In the genomic region with DNA sequence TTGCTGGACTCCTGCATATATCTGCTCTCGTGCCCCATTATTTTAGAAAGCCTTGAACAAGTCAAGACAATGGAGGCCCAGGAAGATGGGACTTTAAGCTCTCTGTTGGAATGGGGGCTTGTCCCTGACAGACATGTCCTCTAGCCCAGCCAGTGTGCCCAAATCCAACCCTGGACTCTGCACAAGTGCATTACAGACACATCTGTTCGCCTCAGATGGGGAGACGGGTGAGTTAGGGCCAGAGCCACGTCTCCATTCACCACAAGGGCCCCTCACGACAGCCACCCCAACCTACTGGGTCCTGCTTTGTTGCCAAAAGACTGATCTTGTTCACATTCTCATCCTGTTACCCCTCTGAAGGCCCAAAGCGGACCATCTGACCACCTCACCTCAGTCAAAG, we compare ENCODE assay signal across 19 mouse cellular contexts. TPM values are rescaled to one million over a fixed set of nuclear protein-coding genes. Genes with fewer than 3 reads are reported as not detected.
A peak's percentile ranks its signal among the peaks of the same experiment; 100 is the strongest.
DNase-seq lines count a peak whose midpoint lies in the region; ATAC-seq lines count a peak whose summit lies in the region.
"Had no signal": no experiment of that assay in that cellular context is flagged by ENCODE, and none has a peak within 500 bp of the region (broad histone marks: within the 10 kb centered on the region; RNA-seq: fewer than 3 reads in every experiment).

No protein-coding gene starts in this region.

- 82% methylated on average over 6 of the region's 6 CpGs for WGBS in heart, embryonic 13.5 days
- 79% methylated on average over 6 of the region's 6 CpGs for WGBS in hindbrain, embryonic 16.5 days

- H3K9me3 ChIP-seq in heart, embryonic 13.5 days: no peaks in the 10 kb centered on the region
- H3K9me3 ChIP-seq in hindbrain, embryonic 16.5 days (ENCODE audit: control insufficient read depth, low read length): no peaks in the 10 kb centered on the region
- H3K9me3 ChIP-seq: embryonic facial prominence, embryonic 13.5 days; forebrain, embryonic 12.5 days; hindbrain, embryonic 13.5 days; kidney, embryonic 15.5 days had no signal

- peak overlapping the region; percentile 68; the same call in 1 of the 2 replicates for H3K9ac ChIP-seq in heart, embryonic 13.5 days
- H3K9ac ChIP-seq in hindbrain, embryonic 16.5 days (ENCODE audit: low read depth, low read length): no peak overlapping the region
- H3K9ac ChIP-seq: embryonic facial prominence, embryonic 13.5 days; forebrain, embryonic 12.5 days; hindbrain, embryonic 13.5 days; kidney, embryonic 15.5 days had no signal

- H3K36me3 ChIP-seq in heart, embryonic 13.5 days: peaks cover 100% of the 10 kb centered on the region
- H3K36me3 ChIP-seq in hindbrain, embryonic 16.5 days (ENCODE audit: control insufficient read depth, insufficient read depth, low read length): no peaks in the 10 kb centered on the region

- peaks cover 25% of the 10 kb centered on the region for H3K4me1 ChIP-seq in heart, embryonic 13.5 days
- no peaks in the 10 kb centered on the region for H3K4me1 ChIP-seq in hindbrain, embryonic 16.5 days (ENCODE audit: control insufficient read depth, insufficient read depth, low read depth, low read length)
- H3K4me1 ChIP-seq: embryonic facial prominence, embryonic 13.5 days; forebrain, embryonic 12.5 days; hindbrain, embryonic 13.5 days; kidney, embryonic 15.5 days had no signal

- H3K4me3 ChIP-seq in heart, embryonic 13.5 days: no peak overlapping the region
- H3K4me3 ChIP-seq in hindbrain, embryonic 16.5 days (ENCODE audit: low read length): no peak overlapping the region
- H3K4me3 ChIP-seq: embryonic facial prominence, embryonic 13.5 days; forebrain, embryonic 12.5 days; hindbrain, embryonic 13.5 days; kidney, embryonic 15.5 days had no signal

- ATAC-seq in heart, embryonic 13.5 days (ENCODE audit: extremely low read depth, insufficient number of reproducible peaks, low FRiP score, low TSS enrichment): no peak
- no peak for ATAC-seq in hindbrain, embryonic 16.5 days
- ATAC-seq: forebrain, embryonic 16.5 days; intestine, embryonic 16.5 days had no signal

- no peaks in the 10 kb centered on the region for H3K27me3 ChIP-seq in heart, embryonic 13.5 days (replicated peaks)
- H3K27me3 ChIP-seq in hindbrain, embryonic 16.5 days (replicated peaks; ENCODE audit: control insufficient read depth, insufficient read depth, low read length): no peaks in the 10 kb centered on the region
- H3K27me3 ChIP-seq: embryonic facial prominence, embryonic 13.5 days; forebrain, embryonic 12.5 days; hindbrain, embryonic 13.5 days; kidney, embryonic 15.5 days had no signal

- peak; percentile 16 for DNase-seq in cerebellum, adult 9-10 months
- no peak for DNase-seq in cerebellum, postnatal 10 days
- peak; percentile 91 for DNase-seq in heart, adult 11 months
- DNase-seq in heart, adult 9 months (ENCODE audit: low spot score in 2 of 2): no peak
- no peak for DNase-seq in heart, adult 18-20 months
- DNase-seq in heart, postnatal 4 days: peak; percentile 4
- DNase-seq: adrenal gland, postnatal 10 days; cerebellum, postnatal 36 days; kidney, adult 2 months; kidney, postnatal 14 days had no signal

- H3K27ac ChIP-seq in heart, embryonic 13.5 days (replicated peaks): peak overlapping the region; percentile 70
- H3K27ac ChIP-seq in hindbrain, embryonic 16.5 days (ENCODE audit: low read depth, low read length): no peak overlapping the region
- H3K27ac ChIP-seq: embryonic facial prominence, embryonic 13.5 days; forebrain, embryonic 12.5 days; hindbrain, embryonic 13.5 days; kidney, embryonic 15.5 days had no signal

- no peak overlapping the region for H3K4me2 ChIP-seq in heart, embryonic 13.5 days
- H3K4me2 ChIP-seq in hindbrain, embryonic 16.5 days (ENCODE audit: low read length): no peak overlapping the region
- H3K4me2 ChIP-seq: embryonic facial prominence, embryonic 13.5 days; forebrain, embryonic 12.5 days; hindbrain, embryonic 13.5 days; kidney, embryonic 15.5 days had no signal

RNA-seq across cellular contexts. Expression of a gene that starts 12.2 kb away (rescaled TPM):
- polyA plus RNA-seq in heart, embryonic 13.5 days (2015; fragmentation: Nextera tagmentation; extraction: Ambion mirVana): 77.1 and 79.5 TPM in 2 replicates
- 100 to 1,000 TPM; 139 to 154 TPM for total RNA-seq in heart, adult 18-20 months (2021)
- 100 to 1,000 TPM; 188 to 190 TPM for total RNA-seq in heart, postnatal 4 days (2021)
- 15.2 and 21.8 TPM in 2 replicates for polyA plus RNA-seq in hindbrain, embryonic 16.5 days (2015; fragmentation: Nextera tagmentation; extraction: Ambion mirVana)

RNA-seq across cellular contexts. Expression of a gene that starts 13.7 kb away (rescaled TPM):
- 128 and 130 TPM in 2 replicates for polyA plus RNA-seq in heart, embryonic 13.5 days (2015; fragmentation: Nextera tagmentation; extraction: Ambion mirVana)
- 10 to 100 TPM; 39.8 to 40.3 TPM for total RNA-seq in heart, adult 18-20 months (2021)
- total RNA-seq in heart, postnatal 4 days (2021): 10 to 100 TPM; 55.7 to 59.2 TPM
- 176 and 225 TPM in 2 replicates for polyA plus RNA-seq in hindbrain, embryonic 16.5 days (2015; fragmentation: Nextera tagmentation; extraction: Ambion mirVana)

RNA-seq across cellular contexts. Expression of a gene that starts 23.6 kb away (rescaled TPM):
- polyA plus RNA-seq in heart, embryonic 13.5 days (2015; fragmentation: Nextera tagmentation; extraction: Ambion mirVana): 9.0 and 10.0 TPM in 2 replicates
- total RNA-seq in heart, adult 18-20 months (2021): 10 to 100 TPM; 16.7 to 18.2 TPM
- total RNA-seq in heart, postnatal 4 days (2021): 10 to 100 TPM; 17.2 to 21.1 TPM
- 12.5 and 13.9 TPM in 2 replicates for polyA plus RNA-seq in hindbrain, embryonic 16.5 days (2015; fragmentation: Nextera tagmentation; extraction: Ambion mirVana)
- total RNA-seq: hematopoietic stem cell, adult 5-6 weeks had no signal

RNA-seq across cellular contexts. Expression of a gene that starts 40.1 kb away (rescaled TPM):
- 0.11 and 0.16 TPM in 2 replicates for polyA plus RNA-seq in heart, embryonic 13.5 days (2015; fragmentation: Nextera tagmentation; extraction: Ambion mirVana)
- under 1 TPM; 0.10 to 0.13 TPM for total RNA-seq in heart, adult 18-20 months (2021)
- total RNA-seq in heart, postnatal 4 days (2021): under 1 TPM; 0.11 to 0.24 TPM
- 4.0 and 9.2 TPM in 2 replicates for polyA plus RNA-seq in hindbrain, embryonic 16.5 days (2015; fragmentation: Nextera tagmentation; extraction: Ambion mirVana)
- total RNA-seq: hematopoietic stem cell, adult 5-6 weeks had no signal

Comparison
In these comparisons a context has a peak if more than half of its experiments do, and no peak if none do; other contexts are left out.
1. DNase-seq: peak in cerebellum, adult 9-10 months (single experiment), heart, adult 11 months (single experiment) and heart, postnatal 4 days (single experiment); none in cerebellum, postnatal 10 days (0 of 2), heart, adult 9 months (0 of 2) and heart, adult 18-20 months (0 of 2).